Comparison of ENCODE assay signal across 31 mouse cellular contexts in genomic region chr3:100935521-100935920, GRCm38 (mm10).
"Had no signal": no experiment of that assay in that cellular context is flagged by ENCODE, and none has a peak within 500 bp of the region (broad histone marks: within the 10 kb centered on the region; RNA-seq: fewer than 3 reads in every experiment).

No protein-coding gene starts in this region.

- H3K27me3 ChIP-seq: limb, embryonic 12.5 days; limb, embryonic 13.5 days; limb, embryonic 15.5 days; liver, embryonic 12.5 days; liver, embryonic 13.5 days; liver, embryonic 15.5 days; lung, embryonic 15.5 days; midbrain, embryonic 12.5 days; midbrain, embryonic 13.5 days; neural tube, embryonic 12.5 days had no signal

- H3K4me3 ChIP-seq: left cerebral cortex, adult 2 months; limb, embryonic 10.5 days; limb, embryonic 12.5 days; limb, embryonic 13.5 days; limb, embryonic 15.5 days; liver, embryonic 12.5 days; liver, embryonic 13.5 days; liver, embryonic 15.5 days; lung, embryonic 15.5 days; megakaryocyte, embryonic 14.5 days; midbrain, embryonic 10.5 days; midbrain, embryonic 12.5 days; midbrain, embryonic 13.5 days; myocyte; neural tube, embryonic 12.5 days had no signal

- H3K4me1 ChIP-seq: limb, embryonic 10.5 days; limb, embryonic 12.5 days; limb, embryonic 15.5 days; lung, embryonic 15.5 days; midbrain, embryonic 10.5 days; midbrain, embryonic 12.5 days; midbrain, embryonic 13.5 days; neural tube, embryonic 12.5 days had no signal

- H3K9me3 ChIP-seq: limb, embryonic 10.5 days; limb, embryonic 12.5 days; limb, embryonic 13.5 days; limb, embryonic 15.5 days; liver, embryonic 12.5 days; liver, embryonic 13.5 days; liver, embryonic 15.5 days; lung, embryonic 15.5 days; megakaryocyte, embryonic 14.5 days; midbrain, embryonic 10.5 days; midbrain, embryonic 12.5 days; midbrain, embryonic 13.5 days; neural tube, embryonic 12.5 days had no signal

- ATAC-seq: liver, embryonic 12.5 days; lung, postnatal 0 days; midbrain, embryonic 13.5 days; midbrain, embryonic 16.5 days had no signal

- H3K9ac ChIP-seq: limb, embryonic 12.5 days; limb, embryonic 13.5 days; limb, embryonic 15.5 days; liver, embryonic 12.5 days; liver, embryonic 13.5 days; liver, embryonic 14.5 days; liver, embryonic 15.5 days; liver, postnatal 0 days; lung, embryonic 14.5 days; lung, embryonic 15.5 days; midbrain, embryonic 12.5 days; midbrain, embryonic 13.5 days; neural tube, embryonic 12.5 days had no signal

- H3K27ac ChIP-seq: left cerebral cortex, adult 2 months; limb, embryonic 10.5 days; limb, embryonic 12.5 days; limb, embryonic 13.5 days; limb, embryonic 15.5 days; liver, embryonic 12.5 days; liver, embryonic 13.5 days; liver, embryonic 14.5 days; liver, embryonic 15.5 days; lung, embryonic 15.5 days; macrophage; midbrain, embryonic 10.5 days; midbrain, embryonic 12.5 days; midbrain, embryonic 13.5 days; neural tube, embryonic 12.5 days had no signal

- DNase-seq: left cerebral cortex, postnatal 4 days; liver; liver, embryonic 13.5 days; lung, adult 18-20 months; lung, adult 2 months; lung, embryonic 14.5 days; lung, postnatal 10 days; lung, postnatal 14 days; lung, postnatal 36 days; lung, postnatal 4 days; midbrain, embryonic 14.5 days had no signal

- H3K4me2 ChIP-seq: limb, embryonic 12.5 days; limb, embryonic 13.5 days; limb, embryonic 15.5 days; liver, embryonic 11.5 days; liver, embryonic 12.5 days; liver, embryonic 13.5 days; liver, embryonic 15.5 days; lung, embryonic 14.5 days; lung, embryonic 15.5 days; midbrain, embryonic 12.5 days; midbrain, embryonic 13.5 days; neural tube, embryonic 12.5 days had no signal
